21 mouse cellular contexts compared by ENCODE assay signal in genomic region chr15:14214726-14215125, GRCm38 (mm10).
DNase-seq lines count a peak whose midpoint lies in the region; ATAC-seq lines count a peak whose summit lies in the region.
"Had no signal": no experiment of that assay in that cellular context is flagged by ENCODE, and none has a peak within 500 bp of the region (broad histone marks: within the 10 kb centered on the region; RNA-seq: fewer than 3 reads in every experiment).

No protein-coding gene starts in this region.

- DNase-seq in forebrain, embryonic 11.5 days (ENCODE audit: low spot score): no peak
- peak; percentile 2 for DNase-seq in brain, adult 2 months (ENCODE audit: low read depth, low spot score)
- DNase-seq in hindbrain, embryonic 14.5 days (ENCODE audit: low spot score): no peak
- no peak for DNase-seq in left cerebral cortex, adult 8-10 months (ENCODE audit: low spot score in 2 of 2)
- DNase-seq: adrenal gland, postnatal 36 days; cerebellum, adult 8-10 months; gastrocnemius, postnatal 14 days; retina, postnatal 1 day had no signal

- peak; percentile 30; the same call in 1 of the 2 replicates for ATAC-seq in forebrain, embryonic 12.5 days (ENCODE audit: low FRiP score)
- no peak for ATAC-seq in forebrain, embryonic 11.5 days (replicated peaks; ENCODE audit: low FRiP score)
- ATAC-seq in midbrain, embryonic 13.5 days: peak; percentile 58; the same call in 1 of the 2 replicates
- ATAC-seq in midbrain, embryonic 15.5 days (replicated peaks): no peak
- peak; percentile 66; the same call in 1 of the 2 replicates for ATAC-seq in hindbrain, embryonic 14.5 days (ENCODE audit: low FRiP score)
- ATAC-seq in megakaryocyte progenitor cell, adult 5-6 weeks (replicated peaks; ENCODE audit: poor library complexity): no peak
- ATAC-seq: intestine, postnatal 0 days; lung, postnatal 0 days had no signal

- no peak overlapping the region for H3K27ac ChIP-seq in forebrain, embryonic 12.5 days
- H3K27ac ChIP-seq in forebrain, embryonic 11.5 days (ENCODE audit: low read depth, low read length): no peak overlapping the region
- H3K27ac ChIP-seq in midbrain, embryonic 13.5 days: no peak overlapping the region
- H3K27ac ChIP-seq in midbrain, embryonic 15.5 days: no peak overlapping the region
- no peak overlapping the region for H3K27ac ChIP-seq in hindbrain, embryonic 14.5 days
- H3K27ac ChIP-seq: embryonic facial prominence, embryonic 12.5 days; limb, embryonic 15.5 days; liver, embryonic 15.5 days; stomach, postnatal 0 days had no signal

- H3K9ac ChIP-seq in forebrain, embryonic 12.5 days: no peak overlapping the region
- H3K9ac ChIP-seq in forebrain, embryonic 11.5 days (ENCODE audit: low read length): no peak overlapping the region
- no peak overlapping the region for H3K9ac ChIP-seq in midbrain, embryonic 13.5 days (replicated peaks)
- no peak overlapping the region for H3K9ac ChIP-seq in midbrain, embryonic 15.5 days
- H3K9ac ChIP-seq in hindbrain, embryonic 14.5 days: no peak overlapping the region
- H3K9ac ChIP-seq: embryonic facial prominence, embryonic 12.5 days; limb, embryonic 15.5 days; liver, embryonic 15.5 days had no signal

- no peak overlapping the region for H3K4me3 ChIP-seq in forebrain, embryonic 12.5 days (replicated peaks)
- H3K4me3 ChIP-seq in forebrain, embryonic 11.5 days (ENCODE audit: low read depth, low read length): no peak overlapping the region
- H3K4me3 ChIP-seq in midbrain, embryonic 13.5 days (replicated peaks): no peak overlapping the region
- H3K4me3 ChIP-seq in midbrain, embryonic 15.5 days: no peak overlapping the region
- H3K4me3 ChIP-seq in hindbrain, embryonic 14.5 days (replicated peaks; ENCODE audit: low read length): no peak overlapping the region
- H3K4me3 ChIP-seq: embryonic facial prominence, embryonic 12.5 days; erythroblast, embryonic 14.5 days; limb, embryonic 15.5 days; liver, embryonic 15.5 days; megakaryocyte, embryonic 14.5 days had no signal

- 74% methylated on average over 1 of the region's 1 CpGs for WGBS in forebrain, embryonic 12.5 days
- WGBS in forebrain, embryonic 11.5 days: 97% methylated on average over 1 of the region's 1 CpGs
- WGBS in midbrain, embryonic 13.5 days: 61% methylated on average over 1 of the region's 1 CpGs
- WGBS in midbrain, embryonic 15.5 days: 59% methylated on average over 1 of the region's 1 CpGs
- WGBS in hindbrain, embryonic 14.5 days: 59% methylated on average over 1 of the region's 1 CpGs

- H3K9me3 ChIP-seq in forebrain, embryonic 12.5 days: no peaks in the 10 kb centered on the region
- no peaks in the 10 kb centered on the region for H3K9me3 ChIP-seq in forebrain, embryonic 11.5 days (ENCODE audit: control insufficient read depth, low read length)
- no peaks in the 10 kb centered on the region for H3K9me3 ChIP-seq in midbrain, embryonic 13.5 days
- H3K9me3 ChIP-seq in midbrain, embryonic 15.5 days: no peaks in the 10 kb centered on the region
- no peaks in the 10 kb centered on the region for H3K9me3 ChIP-seq in hindbrain, embryonic 14.5 days (ENCODE audit: control insufficient read depth, low read length)
- H3K9me3 ChIP-seq: embryonic facial prominence, embryonic 12.5 days; limb, embryonic 15.5 days; liver, embryonic 15.5 days; megakaryocyte, embryonic 14.5 days had no signal

- no peak overlapping the region for H3K4me2 ChIP-seq in forebrain, embryonic 12.5 days
- H3K4me2 ChIP-seq in forebrain, embryonic 11.5 days (ENCODE audit: low read depth, low read length, severe bottlenecking): no peak overlapping the region
- H3K4me2 ChIP-seq in midbrain, embryonic 13.5 days (replicated peaks): no peak overlapping the region
- no peak overlapping the region for H3K4me2 ChIP-seq in midbrain, embryonic 15.5 days
- H3K4me2 ChIP-seq in hindbrain, embryonic 14.5 days (replicated peaks): no peak overlapping the region
- H3K4me2 ChIP-seq: embryonic facial prominence, embryonic 12.5 days; limb, embryonic 15.5 days; liver, embryonic 15.5 days had no signal

- no peaks in the 10 kb centered on the region for H3K27me3 ChIP-seq in forebrain, embryonic 12.5 days
- H3K27me3 ChIP-seq in forebrain, embryonic 11.5 days (ENCODE audit: control insufficient read depth, insufficient read depth, low read length): no peaks in the 10 kb centered on the region
- no peaks in the 10 kb centered on the region for H3K27me3 ChIP-seq in midbrain, embryonic 13.5 days
- H3K27me3 ChIP-seq in midbrain, embryonic 15.5 days (replicated peaks): no peaks in the 10 kb centered on the region
- H3K27me3 ChIP-seq in hindbrain, embryonic 14.5 days (ENCODE audit: control insufficient read depth, insufficient read depth, low read length): no peaks in the 10 kb centered on the region
- H3K27me3 ChIP-seq: CH12.LX; embryonic facial prominence, embryonic 12.5 days; limb, embryonic 15.5 days; liver, embryonic 15.5 days; megakaryocyte, embryonic 14.5 days had no signal

- H3K4me1 ChIP-seq in forebrain, embryonic 12.5 days: no peaks in the 10 kb centered on the region
- H3K4me1 ChIP-seq in forebrain, embryonic 11.5 days (replicated peaks; ENCODE audit: control insufficient read depth, insufficient read depth, low read length): no peaks in the 10 kb centered on the region
- H3K4me1 ChIP-seq in midbrain, embryonic 13.5 days (replicated peaks): no peaks in the 10 kb centered on the region
- H3K4me1 ChIP-seq in midbrain, embryonic 15.5 days: no peaks in the 10 kb centered on the region
- H3K4me1 ChIP-seq in hindbrain, embryonic 14.5 days (replicated peaks; ENCODE audit: control insufficient read depth, insufficient read depth, low read length): no peaks in the 10 kb centered on the region
- H3K4me1 ChIP-seq: embryonic facial prominence, embryonic 12.5 days; limb, embryonic 15.5 days; liver, embryonic 15.5 days; megakaryocyte, embryonic 14.5 days had no signal

- no peaks in the 10 kb centered on the region for H3K36me3 ChIP-seq in forebrain, embryonic 12.5 days (replicated peaks)
- no peaks in the 10 kb centered on the region for H3K36me3 ChIP-seq in forebrain, embryonic 11.5 days (ENCODE audit: control insufficient read depth, insufficient read depth, low read length)
- H3K36me3 ChIP-seq in midbrain, embryonic 13.5 days: no peaks in the 10 kb centered on the region
- no peaks in the 10 kb centered on the region for H3K36me3 ChIP-seq in midbrain, embryonic 15.5 days (replicated peaks)
- H3K36me3 ChIP-seq in hindbrain, embryonic 14.5 days (replicated peaks; ENCODE audit: control insufficient read depth, insufficient read depth): no peaks in the 10 kb centered on the region
- H3K36me3 ChIP-seq: embryonic facial prominence, embryonic 12.5 days; limb, embryonic 15.5 days; liver, embryonic 15.5 days had no signal

Comparison
In these comparisons a context has a peak if more than half of its experiments do, and no peak if none do; other contexts are left out.
1. ATAC-seq: peak in forebrain, embryonic 12.5 days (single experiment), midbrain, embryonic 13.5 days (single experiment) and hindbrain, embryonic 14.5 days (single experiment); none in forebrain, embryonic 11.5 days (single experiment), midbrain, embryonic 15.5 days (single experiment) and megakaryocyte progenitor cell, adult 5-6 weeks (single experiment).